Mouse (Mus musculus): Measurements from ENCODE around the gene Odf4.

The Odf4 gene

GRCm38 (mm10) chr11:68902367-68902766 lies 24.5 kb downstream of the Odf4 start:
- DNase-seq (ENCODE audit: low spot score), result no peak

GRCm38 (mm10) chr11:68902047-68902364 lies 24.9 kb downstream of the Odf4 start:
- no peak for DNase-seq (ENCODE audit: low spot score)

GRCm38 (mm10) chr11:68901351-68902046 lies 25.4 kb downstream of the Odf4 start, which contains the start of gene Rpl26:
TSS of gene Rpl26 (plus strand) at chr11:68901583.
- DNase-seq (ENCODE audit: low spot score), result peak; percentile 98

GRCm38 (mm10) chr11:68900519-68901350 lies 26.1 kb downstream of the Odf4 start:
- DNase-seq (ENCODE audit: low spot score), result no peak

GRCm38 (mm10) chr11:68899815-68900214 lies 27.1 kb downstream of the Odf4 start:
- DNase-seq (ENCODE audit: low spot score), result no peak

GRCm38 (mm10) chr11:68898790-68899189 lies 28.1 kb downstream of the Odf4 start:
- no peak for DNase-seq (ENCODE audit: low spot score)

- DNase-seq (ENCODE audit: low spot score), result no peak
Observed at GRCm38 (mm10) chr11:68897838-68898237, 29.0 kb downstream of the Odf4 start.

- DNase-seq (ENCODE audit: low spot score), result peak; percentile 33
Observed at GRCm38 (mm10) chr11:68897120-68897519, 29.8 kb downstream of the Odf4 start.

- no peak for DNase-seq (ENCODE audit: low spot score)
Observed at GRCm38 (mm10) chr11:68896247-68896646, 30.6 kb downstream of the Odf4 start.

GRCm38 (mm10) chr11:68893911-68894464 lies 32.9 kb downstream of the Odf4 start:
- no peak for DNase-seq (ENCODE audit: low spot score)

- no peak for DNase-seq (ENCODE audit: low spot score)
Observed at GRCm38 (mm10) chr11:68892233-68892832, 34.5 kb downstream of the Odf4 start.

- no peak for DNase-seq (ENCODE audit: low spot score)
Observed at GRCm38 (mm10) chr11:68891823-68892222, 35.1 kb downstream of the Odf4 start.

- DNase-seq (ENCODE audit: low spot score), result peak; percentile 28
Observed at GRCm38 (mm10) chr11:68890625-68891024, 36.3 kb downstream of the Odf4 start.

GRCm38 (mm10) chr11:68888653-68889052 lies 38.2 kb downstream of the Odf4 start:
- no peak for DNase-seq (ENCODE audit: low spot score)

- DNase-seq (ENCODE audit: low spot score), result no peak
Observed at GRCm38 (mm10) chr11:68888253-68888652, 38.6 kb downstream of the Odf4 start, which contains the start of gene Rnf222. TSS of gene Rnf222 (plus strand) at chr11:68888553.

- DNase-seq (ENCODE audit: low spot score), result no peak
Observed at GRCm38 (mm10) chr11:68886091-68886490, 40.8 kb downstream of the Odf4 start.

GRCm38 (mm10) chr11:68884368-68884767 lies 42.5 kb downstream of the Odf4 start:
- no peak for DNase-seq (ENCODE audit: low spot score)

GRCm38 (mm10) chr11:68883843-68884242 lies 43.0 kb downstream of the Odf4 start:
- DNase-seq (ENCODE audit: low spot score), result no peak

GRCm38 (mm10) chr11:68882107-68882506 lies 44.8 kb downstream of the Odf4 start:
- no peak for DNase-seq (ENCODE audit: low spot score)

- DNase-seq (ENCODE audit: low spot score), result no peak
Observed at GRCm38 (mm10) chr11:68878811-68879210, 48.1 kb downstream of the Odf4 start.

GRCm38 (mm10) chr11:68874841-68875240 lies 52.0 kb downstream of the Odf4 start:
- peak; percentile 79 for DNase-seq (ENCODE audit: low spot score)
